In the genomic region with DNA sequence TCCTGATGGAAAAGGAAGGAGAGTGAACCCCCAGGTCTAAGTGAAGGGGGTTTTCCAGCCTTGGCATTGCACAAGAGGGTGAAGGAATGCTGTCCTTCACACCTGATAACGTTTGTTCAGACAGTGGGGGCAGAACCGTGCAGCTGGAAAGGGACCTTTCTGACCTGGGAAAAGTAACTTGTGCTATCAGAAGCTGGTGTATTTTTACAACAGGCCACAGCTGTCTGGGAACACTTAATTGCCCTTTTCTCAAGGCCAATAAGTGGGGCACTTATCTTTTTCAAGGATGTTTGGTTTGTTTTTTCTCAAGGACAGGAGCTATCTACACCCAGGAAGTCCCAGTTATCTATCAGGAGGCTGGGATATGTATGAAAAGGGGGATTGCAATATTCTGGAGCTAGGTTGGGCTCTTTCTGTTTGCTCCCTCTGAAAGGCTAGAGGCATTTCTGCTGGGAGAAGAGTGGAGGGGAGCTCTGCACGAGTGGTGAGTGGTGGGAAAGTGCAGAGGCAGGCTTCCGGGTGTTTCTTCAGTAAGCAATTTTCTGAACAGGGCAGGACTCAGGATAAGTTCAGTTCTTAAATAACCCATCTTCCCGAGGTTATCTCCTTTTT, we compare ENCODE assay signal across 1 mouse cellular context.
TF ChIP-seq lines count a peak whose summit lies in the region.

No protein-coding gene starts in this region.

TF ChIP-seq in CH12.LX, 34 proteins besides CTCF, POLR2A, EP300 and RAD21 (continued from another document):
- TF ChIP-seq KAT2A (IDR thresholded peaks at IDR 0.05; ENCODE audit: insufficient replicate concordance, low read length), result no peak
- TF ChIP-seq POLR2AphosphoS2 (IDR thresholded peaks at IDR 0.05; ENCODE audit: low read depth, low read length), result 0 out of 2 replicates have a peak, but pooled peaks have one; percentile 18
- 0 out of 2 replicates have a peak, but pooled peaks have one; percentile 14 for TF ChIP-seq ELF1 (IDR thresholded peaks at IDR 0.05; ENCODE audit: low read depth, low read length)
- TF ChIP-seq USF2 (conservative IDR thresholded peaks at IDR 0.05; ENCODE audit: low read depth, low read length), result no peak
